Mouse (Mus musculus): ENCODE measurements around the gene Birc6. TPM values are rescaled to one million over a fixed set of nuclear protein-coding genes. Genes with fewer than 3 reads are reported as not detected.
A peak's percentile ranks its signal among the peaks of the same experiment; 100 is the strongest.

The Birc6 gene
- polyA plus RNA-seq, 1 experiment from 2014 or later: 90.6 TPM

- Histone ChIP-seq H3K4me3 (ENCODE audit: low read depth, low read length) (no peak overlapping the region), H3K27ac (replicated peaks; ENCODE audit: low read depth, low read length) (no peak overlapping the region), H3K9ac (ENCODE audit: low read depth, low read length) (no peak overlapping the region), H3K4me2 (ENCODE audit: low read depth, low read length) (no peak overlapping the region), H3K9me3 (ENCODE audit: control insufficient read depth, low read length) (no peaks in the 10 kb centered on the region), H3K36me3 (ENCODE audit: control insufficient read depth, insufficient read depth, low read length) (peaks cover 24% of the 10 kb centered on the region), H3K27me3 (replicated peaks; ENCODE audit: control insufficient read depth, insufficient read depth, low read length) (no peaks in the 10 kb centered on the region), H3K4me1 (ENCODE audit: control insufficient read depth, insufficient read depth, low read length) (no peaks in the 10 kb centered on the region)
- DNase-seq (ENCODE audit: low spot score) (no peak), ATAC-seq (ENCODE audit: low read depth) (no peak)
These were observed 178.5 kb downstream of the Birc6 start for GRCm38 (mm10) chr17:74706593-74706992.

- WGBS: 91% methylated on average over 7 of the region's 7 CpGs
- Histone ChIP-seq H3K9me3 (ENCODE audit: control insufficient read depth, low read length) (no peaks in the 10 kb centered on the region), H3K4me1 (ENCODE audit: control insufficient read depth, insufficient read depth, low read length) (no peaks in the 10 kb centered on the region), H3K27me3 (replicated peaks; ENCODE audit: control insufficient read depth, insufficient read depth, low read length) (no peaks in the 10 kb centered on the region), H3K27ac (replicated peaks; ENCODE audit: low read depth, low read length) (no peak overlapping the region), H3K9ac (ENCODE audit: low read depth, low read length) (no peak overlapping the region), H3K4me3 (ENCODE audit: low read depth, low read length) (no peak overlapping the region), H3K4me2 (ENCODE audit: low read depth, low read length) (no peak overlapping the region), H3K36me3 (ENCODE audit: control insufficient read depth, insufficient read depth, low read length) (peaks cover 17% of the 10 kb centered on the region)
- ATAC-seq (ENCODE audit: low read depth): no peak
- no peak for DNase-seq (ENCODE audit: low spot score)
These were observed 179.6 kb downstream of the Birc6 start for GRCm38 (mm10) chr17:74707637-74708152.

DNA sequence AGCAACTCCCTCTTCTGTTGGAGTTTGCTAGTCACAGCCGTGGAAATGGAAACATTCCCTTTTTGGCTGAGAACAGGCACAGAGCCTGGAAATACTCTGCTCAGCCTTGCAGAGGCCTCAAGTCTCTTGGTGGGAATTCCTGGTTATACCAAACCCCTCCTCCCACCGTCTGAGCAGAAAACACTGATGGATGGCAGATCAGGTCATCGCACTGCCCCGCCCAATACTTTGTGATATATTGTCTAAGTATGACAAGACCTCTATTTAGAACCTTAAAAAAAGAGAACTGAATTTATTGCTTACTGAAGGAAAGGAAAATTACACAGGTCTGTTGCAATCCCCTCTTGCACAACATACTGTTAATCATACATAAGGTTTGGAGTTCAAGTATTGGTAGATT, 182.6 kb downstream of the Birc6 start:
- H3K36me3 ChIP-seq (ENCODE audit: control insufficient read depth, insufficient read depth, low read length): no peaks in the 10 kb centered on the region
- H3K4me3 ChIP-seq (ENCODE audit: low read depth, low read length): no peak overlapping the region
- WGBS: 55% methylated on average over 4 of the region's 4 CpGs
- H3K9ac ChIP-seq (ENCODE audit: low read depth, low read length): no peak overlapping the region
- ATAC-seq (ENCODE audit: low read depth) (peak; percentile 41; the same call in 1 of the 2 replicates), DNase-seq (ENCODE audit: low spot score) (peak; percentile 73)
- H3K9me3 ChIP-seq (ENCODE audit: control insufficient read depth, low read length): no peaks in the 10 kb centered on the region
- no peaks in the 10 kb centered on the region for H3K4me1 ChIP-seq (ENCODE audit: control insufficient read depth, insufficient read depth, low read length)
- no peak overlapping the region for H3K27ac ChIP-seq (replicated peaks; ENCODE audit: low read depth, low read length)
- H3K4me2 ChIP-seq (ENCODE audit: low read depth, low read length): no peak overlapping the region
- H3K27me3 ChIP-seq (replicated peaks; ENCODE audit: control insufficient read depth, insufficient read depth, low read length): no peaks in the 10 kb centered on the region

DNA sequence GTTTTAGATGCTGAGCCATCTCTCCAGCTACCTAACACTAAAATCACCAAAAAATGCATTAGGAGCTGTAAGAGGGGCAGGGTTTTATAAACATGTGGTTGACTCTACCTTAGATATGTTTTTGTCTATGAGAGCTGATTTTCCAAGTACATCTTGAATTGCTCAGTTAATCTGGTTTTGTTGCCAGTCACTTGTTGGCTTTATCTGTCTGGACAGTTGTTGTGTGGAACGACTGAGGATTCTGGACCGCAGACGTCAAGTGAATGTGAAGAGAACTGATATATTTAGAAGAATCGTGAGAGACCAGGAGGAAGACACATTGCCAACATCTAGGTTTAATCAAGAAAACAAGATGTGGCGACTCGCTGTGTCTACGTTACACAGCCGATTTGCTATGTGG, 183.5 kb downstream of the Birc6 start:
- no peak overlapping the region for H3K27ac ChIP-seq (replicated peaks; ENCODE audit: low read depth, low read length)
- peak; percentile 22 for DNase-seq (ENCODE audit: low spot score)
- 73% methylated on average over 8 of the region's 8 CpGs for WGBS

DNA sequence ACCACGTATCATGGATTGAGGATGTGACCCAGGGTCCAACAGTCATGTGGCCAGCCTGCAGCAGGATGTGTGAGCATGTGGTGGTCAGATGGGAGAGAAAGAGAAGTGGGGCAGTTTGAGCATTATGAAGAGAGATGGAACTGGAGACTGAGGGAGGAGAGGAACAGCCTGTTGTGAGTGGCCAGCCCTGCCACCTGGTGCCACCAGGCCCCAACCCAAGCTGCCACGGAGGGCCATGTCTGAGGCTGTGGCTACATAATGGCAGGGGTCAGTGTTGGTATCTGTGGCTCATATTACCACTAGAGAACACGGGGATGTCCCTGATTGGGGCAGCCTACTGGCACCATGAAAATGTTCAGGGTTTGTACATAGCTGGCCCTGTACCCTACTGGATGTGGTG, 187.0 kb downstream of the Birc6 start:
- Histone ChIP-seq H3K9ac (ENCODE audit: low read depth, low read length) (no peak overlapping the region), H3K36me3 (ENCODE audit: control insufficient read depth, insufficient read depth, low read length) (0 out of 2 replicates have a peak, but pooled peaks cover under 1% of the 10 kb centered on the region), H3K4me1 (ENCODE audit: control insufficient read depth, insufficient read depth, low read length) (0 out of 2 replicates have a peak, but pooled peaks cover 2% of the 10 kb centered on the region), H3K9me3 (ENCODE audit: control insufficient read depth, low read length) (no peaks in the 10 kb centered on the region), H3K4me3 (ENCODE audit: low read depth, low read length) (no peak overlapping the region), H3K27ac (replicated peaks; ENCODE audit: low read depth, low read length) (no peak overlapping the region), H3K4me2 (ENCODE audit: low read depth, low read length) (no peak overlapping the region), H3K27me3 (replicated peaks; ENCODE audit: control insufficient read depth, insufficient read depth, low read length) (no peaks in the 10 kb centered on the region)
- WGBS: 49% methylated on average over 3 of the region's 3 CpGs
- DNase-seq (ENCODE audit: low spot score): no peak
- ATAC-seq (ENCODE audit: low read depth): no peak

More for the DNA sequence above, 183.5 kb downstream of the Birc6 start:
- ATAC-seq (ENCODE audit: low read depth): no peak
- Histone ChIP-seq H3K27me3 (replicated peaks; ENCODE audit: control insufficient read depth, insufficient read depth, low read length) (no peaks in the 10 kb centered on the region), H3K9me3 (ENCODE audit: control insufficient read depth, low read length) (no peaks in the 10 kb centered on the region), H3K4me2 (ENCODE audit: low read depth, low read length) (no peak overlapping the region), H3K4me1 (ENCODE audit: control insufficient read depth, insufficient read depth, low read length) (no peaks in the 10 kb centered on the region), H3K36me3 (ENCODE audit: control insufficient read depth, insufficient read depth, low read length) (no peaks in the 10 kb centered on the region), H3K9ac (ENCODE audit: low read depth, low read length) (no peak overlapping the region), H3K4me3 (ENCODE audit: low read depth, low read length) (no peak overlapping the region)

DNA sequence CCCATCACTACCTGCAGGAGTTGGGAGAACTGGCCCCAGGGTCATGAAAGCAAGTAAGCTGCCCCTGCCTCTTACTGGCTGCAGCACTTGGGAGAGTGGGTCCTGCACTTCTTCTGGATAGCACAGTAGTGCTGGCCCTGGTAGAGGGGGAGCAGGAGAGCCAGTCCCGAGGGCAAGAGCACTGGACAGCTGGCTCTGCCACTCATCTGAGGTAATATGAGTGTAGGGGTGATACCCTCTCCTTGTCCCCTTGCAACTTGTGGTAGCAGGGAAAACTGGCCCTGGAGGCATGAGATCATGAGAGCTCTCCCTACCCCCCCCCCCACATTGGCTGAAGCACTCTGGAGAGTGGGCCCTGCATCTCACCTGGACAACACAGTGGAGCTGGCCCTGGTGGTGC, 187.6 kb downstream of the Birc6 start:
- WGBS: 36% methylated on average over 1 of the region's 1 CpGs

DNA sequence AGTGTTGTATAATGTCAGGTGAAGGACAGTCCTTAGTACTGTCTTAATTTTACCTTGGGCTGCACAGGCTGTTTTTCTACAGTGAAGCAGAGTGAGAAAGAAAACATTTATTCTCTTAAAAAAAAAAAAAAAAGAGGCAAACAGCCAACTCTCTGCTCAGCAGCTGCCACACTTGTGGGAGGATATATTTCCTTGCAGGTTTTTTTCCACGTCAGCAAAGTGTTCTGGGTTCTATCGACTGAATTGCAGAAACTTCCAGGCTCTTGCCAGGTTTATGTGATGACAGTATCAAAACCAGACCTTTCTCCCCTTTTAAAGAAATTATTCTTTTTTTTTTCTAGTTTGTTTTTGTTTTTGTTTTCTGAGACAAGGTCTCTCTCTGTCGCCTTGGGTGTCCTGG, 188.5 kb downstream of the Birc6 start:
- no peak overlapping the region for H3K27ac ChIP-seq (replicated peaks; ENCODE audit: low read depth, low read length)

More for the DNA sequence above, 187.6 kb downstream of the Birc6 start:
- H3K4me2 ChIP-seq (ENCODE audit: low read depth, low read length): no peak overlapping the region
- DNase-seq (ENCODE audit: low spot score): no peak
- H3K4me1 ChIP-seq (ENCODE audit: control insufficient read depth, insufficient read depth, low read length): 0 out of 2 replicates have a peak, but pooled peaks cover 2% of the 10 kb centered on the region
- 0 out of 2 replicates have a peak, but pooled peaks cover 4% of the 10 kb centered on the region for H3K36me3 ChIP-seq (ENCODE audit: control insufficient read depth, insufficient read depth, low read length)
- no peaks in the 10 kb centered on the region for H3K27me3 ChIP-seq (replicated peaks; ENCODE audit: control insufficient read depth, insufficient read depth, low read length)
- no peak for ATAC-seq (ENCODE audit: low read depth)
- no peak overlapping the region for H3K27ac ChIP-seq (replicated peaks; ENCODE audit: low read depth, low read length)
- H3K9ac ChIP-seq (ENCODE audit: low read depth, low read length): no peak overlapping the region
- H3K9me3 ChIP-seq (ENCODE audit: control insufficient read depth, low read length): no peaks in the 10 kb centered on the region
- H3K4me3 ChIP-seq (ENCODE audit: low read depth, low read length): no peak overlapping the region

GRCm38 (mm10) chr17:74717091-74717617, 189.1 kb downstream of the Birc6 start:
- Histone ChIP-seq H3K4me2 (ENCODE audit: low read depth, low read length) (peak overlapping the region; percentile 74), H3K36me3 (ENCODE audit: control insufficient read depth, insufficient read depth, low read length) (peaks cover 19% of the 10 kb centered on the region), H3K4me1 (ENCODE audit: control insufficient read depth, insufficient read depth, low read length) (0 out of 2 replicates have a peak, but pooled peaks cover 2% of the 10 kb centered on the region), H3K4me3 (ENCODE audit: low read depth, low read length) (peak overlapping the region; percentile 49), H3K27ac (replicated peaks; ENCODE audit: low read depth, low read length) (peak overlapping the region; percentile 6; the same call in 1 of the 2 replicates), H3K9me3 (ENCODE audit: control insufficient read depth, low read length) (no peaks in the 10 kb centered on the region), H3K27me3 (replicated peaks; ENCODE audit: control insufficient read depth, insufficient read depth, low read length) (no peaks in the 10 kb centered on the region), H3K9ac (ENCODE audit: low read depth, low read length) (peak overlapping the region; percentile 56)
- DNase-seq (ENCODE audit: low spot score): no peak
- peak; percentile 4 for ATAC-seq (ENCODE audit: low read depth)
- WGBS: 9% methylated on average over 14 of the region's 14 CpGs

More for the DNA sequence above, 188.5 kb downstream of the Birc6 start:
- Histone ChIP-seq H3K36me3 (ENCODE audit: control insufficient read depth, insufficient read depth, low read length) (peaks cover 14% of the 10 kb centered on the region; the same call in 1 of the 2 replicates), H3K27me3 (replicated peaks; ENCODE audit: control insufficient read depth, insufficient read depth, low read length) (no peaks in the 10 kb centered on the region), H3K9ac (ENCODE audit: low read depth, low read length) (no peak overlapping the region), H3K4me3 (ENCODE audit: low read depth, low read length) (peak overlapping the region; percentile 49; the same call in 1 of the 2 replicates), H3K4me2 (ENCODE audit: low read depth, low read length) (peak overlapping the region; percentile 74), H3K4me1 (ENCODE audit: control insufficient read depth, insufficient read depth, low read length) (0 out of 2 replicates have a peak, but pooled peaks cover 2% of the 10 kb centered on the region), H3K9me3 (ENCODE audit: control insufficient read depth, low read length) (no peaks in the 10 kb centered on the region)
- 36% methylated on average over 3 of the region's 3 CpGs for WGBS
- DNase-seq (ENCODE audit: low spot score) (peak; percentile 43), ATAC-seq (ENCODE audit: low read depth) (no peak)
